Mouse (Mus musculus) 3T3-L1 (cell line): ENCODE measurements around the gene Pacsin3.

Experiments
- DNase-seq: peaks from one replicate; pipeline ENCODE4 v3.0.0-alpha.2; 2015; ENCODE audit warnings: low read depth, low spot score

Gene Pacsin3

DNA sequence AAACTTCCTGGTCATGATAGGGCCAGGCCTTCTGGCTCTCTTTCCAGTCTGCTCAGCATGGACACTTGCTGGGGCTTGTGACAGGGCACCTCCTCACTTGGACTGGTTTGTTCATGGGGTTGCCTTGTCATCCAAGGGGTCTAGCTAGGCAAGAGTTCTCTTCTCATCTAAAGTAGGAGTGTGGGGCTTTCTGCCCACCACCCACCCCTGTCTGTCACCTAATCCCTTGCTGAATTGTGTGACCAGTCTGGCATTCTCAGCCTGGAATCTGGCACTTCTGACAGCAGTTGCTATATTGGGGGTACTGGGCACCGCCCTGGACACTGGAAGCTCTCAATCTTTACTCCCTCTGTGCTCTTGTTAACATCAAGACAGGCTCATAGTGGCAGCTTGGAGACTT, 3.7 kb downstream of the Pacsin3 start:
- DNase-seq = no peak

DNA sequence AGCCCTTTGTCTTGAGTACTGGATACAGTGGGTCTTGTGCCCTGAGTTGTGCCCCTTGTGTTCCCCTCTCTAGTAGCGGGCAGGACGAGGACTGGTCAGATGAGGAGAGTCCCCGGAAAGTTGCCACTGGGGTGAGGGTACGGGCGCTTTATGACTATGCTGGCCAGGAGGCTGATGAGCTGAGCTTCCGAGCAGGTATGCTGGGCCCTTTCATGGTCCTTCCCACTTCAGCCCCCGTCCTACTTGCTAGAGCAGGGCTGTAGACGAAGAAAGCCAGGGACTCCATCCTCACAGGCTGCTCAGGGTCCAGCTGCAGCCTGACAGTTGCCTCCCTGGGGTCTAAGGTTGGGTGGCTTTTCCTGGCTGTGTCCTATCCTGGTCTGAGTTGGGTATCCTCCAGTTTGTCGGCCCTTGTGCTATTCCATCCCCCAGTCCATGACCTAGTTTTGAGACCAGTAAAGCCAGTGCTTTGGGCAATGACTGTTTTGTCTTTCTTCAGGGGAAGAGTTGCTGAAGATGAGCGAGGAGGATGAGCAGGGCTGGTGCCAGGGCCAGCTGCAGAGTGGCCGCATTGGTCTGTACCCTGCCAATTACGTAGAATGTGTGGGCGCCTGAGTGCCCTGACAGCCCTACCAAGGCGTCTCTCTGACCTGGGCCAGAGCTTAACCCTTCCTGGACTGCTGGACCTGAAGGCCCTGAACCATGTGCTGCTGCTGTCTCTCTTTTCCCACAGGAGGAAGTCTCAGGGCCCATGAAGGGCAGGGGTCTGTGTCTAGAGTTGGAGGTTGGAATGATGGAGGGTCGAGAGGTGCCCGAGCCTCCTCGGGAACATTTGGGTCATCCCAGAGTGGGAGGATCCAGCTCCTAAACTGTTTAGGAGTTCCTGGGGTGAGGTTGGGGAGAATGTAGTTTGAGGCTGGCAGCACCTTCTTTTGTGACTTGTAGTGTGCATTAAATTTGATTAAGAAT, 8.2 kb downstream of the Pacsin3 start:
- DNase-seq = no peak

DNA sequence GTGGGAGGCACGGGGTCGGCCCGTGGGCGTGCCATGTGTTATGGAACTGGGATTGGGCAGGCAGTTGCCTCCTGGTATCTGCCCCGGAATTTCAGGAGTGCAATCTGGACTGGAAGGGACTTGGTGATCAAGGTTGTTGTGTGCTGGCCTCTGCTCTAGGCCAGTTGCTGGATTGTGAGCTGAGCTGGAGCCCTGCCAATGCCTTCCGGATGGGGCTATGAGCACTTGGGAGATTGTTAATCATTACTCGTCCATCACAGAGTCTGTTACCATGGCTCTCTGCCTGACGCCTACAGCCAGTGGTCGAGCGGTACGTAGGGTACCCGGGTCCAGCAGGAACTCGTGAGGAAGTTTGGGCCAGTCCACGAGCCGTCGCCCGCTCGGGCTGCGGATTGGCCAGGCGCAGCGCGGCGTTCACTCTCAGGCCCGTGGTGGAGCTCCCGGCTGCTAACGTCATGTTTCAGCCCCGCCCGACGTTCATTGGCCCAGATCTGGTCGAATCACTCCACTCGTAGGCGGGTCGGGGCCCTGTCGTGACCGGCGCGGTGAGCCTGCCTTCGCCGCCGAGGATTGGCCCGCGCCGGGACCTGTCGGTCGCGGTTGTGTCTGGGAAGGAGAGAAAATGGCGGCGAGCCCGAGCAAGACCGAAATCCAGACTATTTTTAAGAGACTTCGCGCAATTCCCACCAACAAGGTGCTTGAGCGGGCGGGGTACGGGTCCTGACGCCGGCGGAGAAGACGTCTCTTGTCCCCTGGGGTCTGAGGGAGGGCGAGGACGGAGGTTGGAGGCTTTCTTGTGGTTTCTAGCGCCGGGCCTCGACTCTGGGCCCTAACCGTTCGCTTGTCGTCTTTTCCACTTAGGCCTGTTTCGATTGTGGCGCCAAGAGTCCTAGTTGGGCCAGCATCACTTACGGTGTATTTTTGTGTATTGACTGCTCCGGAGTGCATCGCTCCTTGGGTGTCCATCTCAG, 9.2 kb downstream of the Pacsin3 start, which contains the start of gene Arfgap2:
TSS of gene Arfgap2 (plus strand) at position 264 of the 971 bp plus-strand sequence.
- peak; percentile 99 for DNase-seq

DNA sequence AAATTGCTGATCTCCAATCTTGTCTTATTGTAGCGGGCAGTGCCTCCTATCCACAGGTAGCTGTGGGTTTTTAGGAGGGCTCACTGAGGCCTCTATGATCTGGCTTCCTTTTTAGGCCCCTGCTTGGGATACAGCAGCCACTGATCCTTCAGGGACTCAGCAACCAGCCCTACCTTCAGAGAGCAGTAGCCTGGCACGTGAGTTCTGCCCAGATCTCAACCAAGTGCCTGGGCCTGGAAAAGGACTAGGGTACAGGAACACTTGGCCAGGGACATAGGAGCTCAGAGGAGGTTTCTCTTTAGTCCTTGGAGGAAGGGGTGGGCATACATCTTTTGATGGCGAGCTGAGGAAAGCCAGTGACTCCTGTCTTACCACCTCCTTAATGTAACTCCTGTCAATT, 12.3 kb downstream of the Pacsin3 start:
- no peak for DNase-seq

DNA sequence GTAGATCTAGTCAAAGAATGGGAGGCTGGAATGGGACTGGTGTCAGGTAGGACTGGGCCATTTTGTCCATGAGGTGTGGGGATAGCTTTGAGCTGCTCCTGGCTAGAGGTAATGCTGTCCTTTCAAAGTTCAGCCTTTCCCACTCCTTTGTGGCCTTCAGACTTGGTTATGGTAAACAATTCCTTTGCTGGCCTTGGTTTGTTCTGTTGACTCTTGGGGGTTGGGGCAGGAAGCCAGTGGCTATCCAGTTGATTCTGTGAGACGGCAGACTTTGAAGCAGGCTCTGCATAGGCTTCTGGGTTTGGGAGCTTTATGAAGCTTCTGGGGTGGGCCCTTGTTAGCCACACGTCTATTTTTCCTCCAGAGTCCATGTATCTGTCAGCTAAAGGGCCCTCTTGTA, 13.0 kb downstream of the Pacsin3 start:
- no peak for DNase-seq

DNA sequence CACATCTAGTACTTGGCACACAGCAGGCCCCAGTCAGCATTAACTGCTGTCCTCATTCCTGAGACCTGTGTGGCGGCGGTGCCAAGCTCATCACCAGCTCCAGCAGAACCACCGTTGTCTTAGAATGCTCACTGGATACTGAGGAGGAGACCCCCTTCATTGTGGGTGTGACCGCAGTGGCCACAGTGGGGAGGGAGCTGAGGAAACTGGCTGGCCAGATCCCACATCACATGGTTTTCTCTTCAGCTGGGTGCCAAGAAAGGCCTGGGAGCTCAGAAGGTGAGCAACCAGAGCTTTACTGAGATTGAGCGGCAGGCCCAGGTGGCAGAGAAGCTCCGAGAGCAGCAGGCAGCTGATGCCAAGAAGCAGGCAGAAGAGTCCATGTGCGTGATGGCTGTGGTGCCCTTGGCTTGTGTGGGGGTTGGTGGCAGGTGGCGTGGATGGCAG, 14.0 kb downstream of the Pacsin3 start:
- no peak for DNase-seq

DNA sequence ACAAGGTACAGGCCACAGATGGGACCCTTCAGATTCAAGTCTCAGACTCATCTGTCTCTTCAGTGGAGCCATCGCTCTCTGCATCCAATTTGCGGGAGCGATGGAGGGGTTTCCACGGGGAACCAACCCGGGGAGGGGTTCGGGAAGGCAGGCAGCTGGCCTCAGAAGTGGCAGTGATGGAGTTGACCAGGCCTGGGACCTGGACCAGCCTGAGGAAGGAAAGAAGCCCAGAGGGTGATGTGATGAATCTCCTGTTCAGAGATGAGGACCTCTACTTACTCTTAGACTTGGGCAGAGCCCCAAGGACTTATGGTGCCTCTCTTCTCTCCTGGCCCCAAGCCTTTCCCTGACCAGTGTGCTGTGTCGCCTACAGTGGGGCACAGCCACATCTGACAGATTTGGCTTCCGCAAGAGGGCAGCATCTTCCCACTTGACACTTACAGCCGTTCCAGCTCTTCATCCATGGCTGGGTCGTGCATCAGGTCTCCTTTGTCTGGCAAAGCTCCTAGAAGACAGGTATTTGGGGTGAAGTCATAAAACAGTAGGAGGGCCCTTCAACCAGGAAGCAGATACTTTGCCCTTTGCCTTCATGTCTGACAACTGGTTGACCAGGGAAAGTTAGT, 23.1 kb downstream of the Pacsin3 start:
- peak; percentile 78 for DNase-seq

DNA sequence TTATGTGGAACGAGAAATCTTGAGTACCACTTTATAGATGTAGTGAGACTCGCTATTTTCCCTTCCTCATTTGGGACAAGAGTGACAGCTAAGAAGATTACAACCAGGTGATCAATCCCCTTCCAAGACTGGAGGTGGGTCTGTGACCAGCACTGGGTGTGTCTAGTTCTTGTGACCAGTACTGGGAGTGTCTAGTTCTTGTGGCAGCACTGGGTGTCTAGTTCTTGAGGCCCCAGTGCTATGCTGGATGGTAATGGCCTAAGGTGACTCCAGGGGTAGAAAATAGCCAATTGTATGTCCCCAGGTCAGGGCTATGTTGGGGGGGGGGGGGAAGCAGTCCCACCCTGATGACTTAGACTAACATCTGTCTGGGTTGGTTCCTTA, 23.6 kb downstream of the Pacsin3 start:
- DNase-seq = no peak

DNA sequence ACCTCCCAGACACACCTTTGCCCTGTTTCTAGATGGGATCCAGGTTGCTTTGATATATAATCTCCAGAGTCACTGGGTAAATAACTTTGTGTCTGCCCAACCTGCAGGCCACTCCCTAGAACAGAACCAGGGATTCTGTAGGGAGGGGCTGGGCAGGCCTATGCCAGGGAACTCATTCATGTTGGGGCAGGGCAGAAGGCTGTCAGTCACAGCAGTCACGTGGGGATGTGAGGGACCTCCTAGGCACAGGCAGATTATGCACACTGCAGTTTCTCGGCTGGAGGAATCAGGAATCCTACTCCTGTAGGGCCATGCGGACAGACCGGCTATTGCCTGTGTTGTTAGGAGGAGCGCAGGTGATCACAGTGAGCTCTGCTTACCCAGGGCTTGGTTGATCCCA, 25.6 kb downstream of the Pacsin3 start:
- DNase-seq = no peak

DNA sequence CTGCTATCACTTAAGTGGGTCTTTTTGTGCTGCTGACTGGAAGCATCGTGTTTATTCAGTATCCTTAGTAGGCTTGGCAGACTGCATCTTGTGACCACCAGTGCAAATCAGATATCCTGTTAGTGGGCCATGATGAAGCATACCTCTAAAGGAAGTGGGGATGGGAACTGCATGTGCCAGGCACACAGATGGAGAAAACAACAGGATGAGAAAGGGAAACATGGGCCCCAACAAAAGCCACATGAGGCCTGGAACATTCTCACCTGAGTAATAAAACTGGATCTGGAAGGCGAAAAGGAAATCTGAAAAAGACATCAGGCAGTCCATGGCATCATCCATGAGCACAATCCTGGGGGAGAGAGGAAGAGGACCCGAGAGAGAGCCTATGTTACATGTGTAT, 28.2 kb downstream of the Pacsin3 start:
- no peak for DNase-seq

DNA sequence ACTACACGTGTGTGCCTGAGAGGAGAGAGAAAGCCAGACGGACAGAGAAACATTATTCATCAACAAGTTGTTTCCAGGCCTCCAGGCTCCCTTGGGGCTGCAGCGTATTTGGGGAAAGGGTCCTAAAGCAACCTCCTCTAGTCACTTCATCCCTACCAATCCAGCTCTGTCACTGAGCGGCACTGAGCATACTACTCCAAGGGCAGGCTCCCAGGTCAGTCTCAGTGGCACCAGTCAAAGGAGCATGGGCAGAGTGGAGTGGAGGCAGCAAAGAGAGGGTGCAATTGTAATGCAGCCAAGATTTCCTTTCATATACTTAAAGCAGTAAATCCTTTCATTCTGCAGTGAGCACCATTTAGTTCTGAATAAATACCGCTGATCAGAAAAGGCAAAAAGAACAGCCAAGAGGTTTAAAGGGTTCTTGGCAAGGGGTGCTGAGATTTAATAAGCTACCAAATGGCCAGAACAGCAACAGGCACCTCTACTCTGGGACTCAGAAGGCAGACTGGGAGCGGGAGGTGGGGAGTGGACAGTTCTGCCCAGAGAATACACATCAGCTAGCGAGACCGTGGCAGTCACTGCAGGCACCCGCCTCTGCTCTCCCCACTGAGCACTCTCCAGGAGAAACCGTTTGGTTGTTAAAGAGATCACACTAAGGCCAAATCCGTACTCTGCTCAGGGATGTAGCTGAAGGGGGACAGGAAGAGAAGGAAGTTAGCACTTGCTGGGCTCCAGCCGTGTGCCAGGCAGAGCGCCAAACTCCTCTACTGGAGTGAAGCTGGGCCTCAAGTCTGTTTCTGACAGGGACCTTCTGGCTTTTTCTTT, 28.8 kb downstream of the Pacsin3 start:
- no peak for DNase-seq

DNA sequence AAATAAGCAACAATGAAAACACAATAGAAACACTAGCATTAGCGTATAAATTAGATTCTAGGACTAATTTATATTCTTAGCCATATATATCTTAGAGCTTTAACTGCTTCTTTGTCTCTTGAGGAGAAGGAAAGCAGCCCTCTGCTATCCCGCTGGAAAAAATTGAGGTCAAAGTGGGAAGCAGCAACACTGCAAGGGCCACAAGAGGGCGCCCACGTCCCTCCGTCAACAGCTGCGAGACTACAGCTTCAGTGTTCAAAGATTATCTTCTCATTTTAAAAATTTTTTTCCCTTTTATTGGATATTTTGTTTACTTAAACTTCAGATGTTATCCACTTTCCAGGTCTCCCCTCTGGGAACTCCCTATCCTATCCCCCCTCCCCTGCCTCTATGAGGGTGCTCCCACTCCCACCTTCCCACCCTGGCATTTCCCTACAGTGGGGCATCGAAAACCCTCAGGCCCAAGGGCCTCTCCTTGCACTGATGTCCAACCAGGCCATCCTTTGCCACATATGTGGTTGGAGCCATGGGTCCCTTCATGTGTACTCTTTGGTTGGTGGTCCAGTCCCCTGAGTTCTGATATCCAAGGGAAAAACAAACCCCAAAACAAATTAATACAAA, 30.2 kb downstream of the Pacsin3 start:
- DNase-seq = peak; percentile 89

DNA sequence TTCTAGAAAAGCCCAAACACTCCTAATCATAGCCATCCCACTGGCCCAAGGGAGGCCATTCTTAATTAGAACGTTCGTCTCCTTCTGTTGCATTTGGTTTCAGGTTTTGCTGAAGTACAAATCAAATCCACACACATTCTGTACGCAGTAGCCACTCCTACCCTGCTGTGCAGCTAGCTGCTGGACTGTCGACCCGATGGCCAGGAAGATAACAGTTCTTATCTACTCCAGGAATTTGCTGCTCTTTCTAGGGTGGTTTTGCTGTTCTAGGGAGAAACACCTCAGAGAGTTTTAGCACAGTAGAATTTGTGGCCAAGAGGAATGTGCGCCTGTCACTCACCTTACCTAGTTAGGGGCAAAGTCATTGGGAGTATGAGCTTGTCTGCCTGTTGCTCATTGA, 31.8 kb downstream of the Pacsin3 start:
- no peak for DNase-seq

DNA sequence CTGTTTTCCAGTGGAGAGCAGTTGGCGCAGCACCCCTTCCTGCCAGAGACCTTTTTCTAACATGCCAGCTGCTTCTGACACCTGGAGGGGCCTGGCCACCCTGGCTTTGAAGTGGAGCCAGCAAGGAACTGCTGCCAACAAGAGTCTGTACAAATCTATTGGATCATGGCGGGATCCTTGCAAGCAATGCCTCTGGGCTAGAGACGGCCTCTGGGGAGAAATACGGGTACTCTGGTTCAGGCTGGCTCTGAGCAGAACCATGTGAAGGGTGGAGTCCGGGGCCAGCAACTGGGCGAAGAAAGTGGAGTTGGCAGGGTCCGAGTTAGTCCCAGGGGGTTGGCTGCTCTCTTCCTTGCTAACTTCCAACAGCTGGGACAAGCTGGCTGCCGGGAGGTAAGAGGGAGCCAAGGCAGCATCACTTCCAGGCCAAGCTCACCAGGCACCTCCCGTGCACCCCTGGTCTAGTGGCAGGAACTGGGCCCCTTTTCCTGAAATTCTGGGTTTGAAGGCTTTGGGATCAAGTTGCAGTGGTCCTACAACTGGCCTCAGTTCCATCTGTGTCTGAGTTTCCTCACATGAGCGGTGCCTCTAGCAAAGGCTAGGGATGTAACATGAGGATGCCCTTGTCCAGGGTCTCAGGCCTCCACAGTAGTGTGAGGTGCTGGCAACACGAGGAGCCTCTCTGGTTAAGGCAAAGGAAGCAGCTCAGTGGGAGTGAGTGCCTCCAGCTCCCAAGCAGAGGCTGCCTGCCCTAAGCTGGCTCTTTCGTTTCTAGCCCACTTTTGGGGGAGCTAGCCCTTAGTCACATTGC, 35.6 kb downstream of the Pacsin3 start:
- peak; percentile 43 for DNase-seq

DNA sequence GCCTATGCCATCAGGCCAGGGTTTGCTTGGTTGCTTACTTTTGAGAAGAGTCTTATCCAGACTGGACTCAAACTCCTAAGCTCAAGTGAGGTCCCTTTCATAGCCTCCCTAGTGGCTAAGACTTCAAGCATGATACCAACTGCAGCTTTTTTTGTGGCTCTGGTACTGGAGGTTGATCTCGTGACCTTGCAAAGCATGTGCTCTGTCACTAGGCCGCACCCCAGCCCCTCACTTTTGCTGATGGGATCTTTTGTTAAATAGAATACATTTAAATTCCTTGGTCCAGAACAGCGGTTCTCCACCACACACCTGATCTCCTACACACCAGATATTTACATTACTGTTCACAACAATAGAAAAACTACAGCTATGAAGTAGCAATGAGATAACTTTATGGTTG, 38.5 kb downstream of the Pacsin3 start:
- DNase-seq = no peak

DNA sequence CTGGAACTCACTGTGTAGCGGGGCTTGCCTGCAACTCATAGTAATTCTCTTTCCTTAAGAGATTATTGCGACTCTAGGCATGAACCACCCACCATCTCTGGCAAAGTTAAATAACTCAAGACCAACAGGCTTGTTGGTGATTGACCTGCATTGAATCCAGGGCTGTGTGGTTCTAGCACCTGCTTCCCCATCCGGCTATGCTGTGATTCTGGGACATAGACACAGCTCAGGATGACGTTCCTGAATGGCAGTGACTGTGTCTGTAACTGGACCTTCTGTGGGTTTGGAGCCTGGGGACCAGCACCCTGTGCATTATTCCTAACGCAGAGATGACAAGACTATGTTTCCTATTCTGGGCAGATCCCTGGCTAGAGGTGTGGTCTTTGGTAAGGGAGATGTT, 40.1 kb downstream of the Pacsin3 start:
- DNase-seq = no peak

DNA sequence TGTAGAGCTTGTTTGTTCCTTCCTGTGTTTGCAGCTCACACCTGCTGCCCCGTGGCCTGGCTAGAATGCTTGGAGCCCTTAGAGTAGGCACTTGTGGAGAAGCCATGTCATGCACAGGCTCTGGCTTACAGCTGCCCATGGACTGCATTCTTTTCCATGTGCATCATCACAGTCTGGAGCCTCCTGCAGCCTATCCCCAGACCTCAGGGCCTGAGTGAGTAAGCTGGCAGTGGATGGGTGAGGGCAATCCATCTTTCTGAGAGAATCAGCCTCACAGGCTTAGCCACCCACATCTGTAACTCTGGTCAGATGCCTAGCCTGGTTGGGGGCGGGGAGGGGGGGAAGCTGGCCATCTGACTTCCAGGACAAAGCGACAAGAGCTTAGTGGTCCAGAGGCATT, 43.4 kb downstream of the Pacsin3 start:
- peak; percentile 97 for DNase-seq

DNA sequence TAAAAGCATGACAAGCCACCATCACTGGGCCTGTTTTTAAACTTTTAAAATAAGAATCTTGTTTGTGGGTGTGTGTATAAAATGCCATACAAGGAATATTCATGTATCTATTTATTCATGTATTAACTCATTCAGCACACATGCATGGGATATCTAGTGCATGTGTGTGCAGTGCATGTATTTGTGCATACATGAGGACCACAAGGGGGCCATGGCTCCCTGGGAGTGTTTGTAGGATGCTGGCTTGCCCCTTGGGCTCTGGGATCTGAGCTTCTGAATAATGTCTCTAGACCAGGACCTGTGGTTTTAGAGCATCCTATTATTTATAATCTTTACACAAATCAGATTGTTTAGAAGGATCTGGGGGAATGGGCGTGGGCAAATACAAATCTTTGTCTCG, 45.0 kb downstream of the Pacsin3 start:
- no peak for DNase-seq

DNA sequence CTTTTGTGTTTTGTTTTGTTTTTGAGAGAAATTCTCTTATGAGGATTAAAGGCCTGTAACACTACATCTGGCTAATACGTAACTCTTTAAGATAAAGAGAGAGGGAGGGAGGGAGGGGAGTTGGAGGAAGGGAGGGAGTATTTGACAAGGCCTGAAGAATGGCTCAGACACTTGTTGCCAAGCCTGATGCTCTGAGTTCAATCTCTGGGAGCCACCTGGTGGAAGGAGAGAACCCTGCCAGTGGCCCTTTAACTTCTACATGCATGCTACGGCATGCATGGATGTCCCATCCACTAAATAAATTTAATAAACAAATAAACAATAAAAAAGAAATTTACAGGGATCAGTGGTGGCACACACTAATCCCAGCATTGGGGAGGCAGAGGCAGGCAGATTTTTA, 46.1 kb downstream of the Pacsin3 start:
- DNase-seq = peak; percentile 39

DNA sequence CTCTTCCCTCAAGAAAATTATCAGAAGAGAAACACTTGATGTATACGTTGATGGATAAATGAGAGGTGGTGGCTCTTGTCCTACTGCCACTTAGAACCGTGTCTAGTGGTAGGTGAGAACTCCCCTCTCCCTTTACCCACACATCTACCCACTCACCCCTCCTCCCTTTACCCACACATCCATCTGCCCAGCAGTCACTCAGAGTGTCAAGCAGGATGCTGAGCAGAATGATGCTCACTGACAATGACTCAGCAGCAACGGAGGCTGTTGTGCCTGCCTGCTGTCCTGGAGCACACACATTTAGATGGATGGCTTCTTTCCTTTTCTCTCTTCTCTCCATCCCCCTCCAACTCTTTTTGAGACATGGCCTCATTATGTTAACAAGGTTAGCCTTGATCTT, 47.1 kb downstream of the Pacsin3 start:
- DNase-seq = peak; percentile 40
